Mouse (Mus musculus): ENCODE results near the gene Slc35a2. TPM values are rescaled to one million over a fixed set of nuclear protein-coding genes. Genes with fewer than 3 reads are reported as not detected.
A peak's percentile ranks its signal among the peaks of the same experiment; 100 is the strongest.

Gene Slc35a2
- not detected in 2 replicates for polyA plus RNA-seq (2012; ENCODE audit: insufficient read depth, insufficient read length, low replicate concordance, missing spikeins)

- H3K4me1 ChIP-seq (ENCODE audit: control insufficient read depth, insufficient read depth, low read length): no peaks in the 10 kb centered on the region
- 11% methylated on average over 48 of the region's 49 CpGs for WGBS
- TF ChIP-seq POLR2A (IDR thresholded peaks at IDR 0.05; ENCODE audit: insufficient read depth, low read depth, low read length) (peak; percentile 42), CTCF (IDR thresholded peaks at IDR 0.05; ENCODE audit: insufficient read depth, low read depth, low read length) (no peak)
- H3K4me3 ChIP-seq (ENCODE audit: insufficient read depth, low read depth, low read length): peak within 1 kb of the TSS; percentile 74
- peak within 1 kb of the TSS; percentile 85 for H3K27ac ChIP-seq (ENCODE audit: insufficient read depth, low read depth, low read length)
Measured at GRCm38 (mm10) chrX:7883841-7884567, at the start of gene Slc35a2. Gene Slc35a2, plus strand, starts transcription at chrX:7884028.

- no peaks in the 10 kb centered on the region for H3K4me1 ChIP-seq (ENCODE audit: control insufficient read depth, insufficient read depth, low read length)
- H3K4me3 ChIP-seq (ENCODE audit: insufficient read depth, low read depth, low read length): no peak overlapping the region
- no peak overlapping the region for H3K27ac ChIP-seq (ENCODE audit: insufficient read depth, low read depth, low read length)
- TF ChIP-seq CTCF (IDR thresholded peaks at IDR 0.05; ENCODE audit: insufficient read depth, low read depth, low read length) (no peak), POLR2A (IDR thresholded peaks at IDR 0.05; ENCODE audit: insufficient read depth, low read depth, low read length) (no peak)
- WGBS: 67% methylated on average over 1 of the region's 1 CpGs
Measured at GRCm38 (mm10) chrX:7837146-7837545, 46.7 kb upstream of the Slc35a2 start.

- Histone ChIP-seq H3K4me1 (ENCODE audit: control insufficient read depth, insufficient read depth, low read length) (no peaks in the 10 kb centered on the region), H3K4me3 (ENCODE audit: insufficient read depth, low read depth, low read length) (no peak overlapping the region; the same call in 1 of the 2 replicates), H3K27ac (ENCODE audit: insufficient read depth, low read depth, low read length) (0 out of 2 replicates have a peak overlapping the region, but pooled peaks have one; percentile 51)
- WGBS: 16% methylated on average over 7 of the region's 7 CpGs
- no peak for TF ChIP-seq POLR2A (IDR thresholded peaks at IDR 0.05; ENCODE audit: insufficient read depth, low read depth, low read length)
- no peak for TF ChIP-seq CTCF (IDR thresholded peaks at IDR 0.05; ENCODE audit: insufficient read depth, low read depth, low read length)
Measured at GRCm38 (mm10) chrX:7840842-7841162, 43.0 kb upstream of the Slc35a2 start.

GRCm38 (mm10) chrX:7841163-7842162 lies 42.4 kb upstream of the Slc35a2 start, which contains the start of gene Otud5:
Gene Otud5, plus strand, starts transcription at chrX:7841364.
- 20% methylated on average over 74 of the region's 74 CpGs for WGBS
- H3K27ac ChIP-seq (ENCODE audit: insufficient read depth, low read depth, low read length): peak within 1 kb of the TSS; percentile 98
- TF ChIP-seq POLR2A (IDR thresholded peaks at IDR 0.05; ENCODE audit: insufficient read depth, low read depth, low read length) (no peak), CTCF (IDR thresholded peaks at IDR 0.05; ENCODE audit: insufficient read depth, low read depth, low read length) (no peak)
- no peaks in the 10 kb centered on the region for H3K4me1 ChIP-seq (ENCODE audit: control insufficient read depth, insufficient read depth, low read length)
- H3K4me3 ChIP-seq (ENCODE audit: insufficient read depth, low read depth, low read length): peak within 1 kb of the TSS; percentile 68

- H3K27ac ChIP-seq (ENCODE audit: insufficient read depth, low read depth, low read length): 0 out of 2 replicates have a peak overlapping the region, but pooled peaks have one; percentile 36
- peak overlapping the region; percentile 68 for H3K4me3 ChIP-seq (ENCODE audit: insufficient read depth, low read depth, low read length)
- TF ChIP-seq POLR2A (IDR thresholded peaks at IDR 0.05; ENCODE audit: insufficient read depth, low read depth, low read length) (no peak), CTCF (IDR thresholded peaks at IDR 0.05; ENCODE audit: insufficient read depth, low read depth, low read length) (no peak)
- no peaks in the 10 kb centered on the region for H3K4me1 ChIP-seq (ENCODE audit: control insufficient read depth, insufficient read depth, low read length)
- WGBS: 25% methylated on average over 42 of the region's 42 CpGs
Measured at GRCm38 (mm10) chrX:7842318-7842717, 41.5 kb upstream of the Slc35a2 start.

- TF ChIP-seq CTCF (IDR thresholded peaks at IDR 0.05; ENCODE audit: insufficient read depth, low read depth, low read length): no peak
- no peak for TF ChIP-seq POLR2A (IDR thresholded peaks at IDR 0.05; ENCODE audit: insufficient read depth, low read depth, low read length)
- Histone ChIP-seq H3K4me3 (ENCODE audit: insufficient read depth, low read depth, low read length) (no peak overlapping the region), H3K4me1 (ENCODE audit: control insufficient read depth, insufficient read depth, low read length) (no peaks in the 10 kb centered on the region), H3K27ac (ENCODE audit: insufficient read depth, low read depth, low read length) (no peak overlapping the region)
- WGBS: 33% methylated on average over 2 of the region's 2 CpGs
Measured at GRCm38 (mm10) chrX:7847845-7848244, 36.0 kb upstream of the Slc35a2 start.

- no peak for TF ChIP-seq POLR2A (IDR thresholded peaks at IDR 0.05; ENCODE audit: insufficient read depth, low read depth, low read length)
- no peak for TF ChIP-seq CTCF (IDR thresholded peaks at IDR 0.05; ENCODE audit: insufficient read depth, low read depth, low read length)
- no peak overlapping the region for H3K4me3 ChIP-seq (ENCODE audit: insufficient read depth, low read depth, low read length)
- no peak overlapping the region for H3K27ac ChIP-seq (ENCODE audit: insufficient read depth, low read depth, low read length)
- H3K4me1 ChIP-seq (ENCODE audit: control insufficient read depth, insufficient read depth, low read length): no peaks in the 10 kb centered on the region
- 40% methylated on average over 2 of the region's 2 CpGs for WGBS
Measured at GRCm38 (mm10) chrX:7854578-7854977, 29.2 kb upstream of the Slc35a2 start.

- Histone ChIP-seq H3K4me3 (ENCODE audit: insufficient read depth, low read depth, low read length) (no peak overlapping the region), H3K27ac (ENCODE audit: insufficient read depth, low read depth, low read length) (no peak overlapping the region), H3K4me1 (ENCODE audit: control insufficient read depth, insufficient read depth, low read length) (no peaks in the 10 kb centered on the region)
- WGBS: 82% methylated on average over 3 of the region's 3 CpGs
- no peak for TF ChIP-seq POLR2A (IDR thresholded peaks at IDR 0.05; ENCODE audit: insufficient read depth, low read depth, low read length)
- TF ChIP-seq CTCF (IDR thresholded peaks at IDR 0.05; ENCODE audit: insufficient read depth, low read depth, low read length): no peak
Measured at GRCm38 (mm10) chrX:7859191-7859753, 24.6 kb upstream of the Slc35a2 start.

Data from olfactory bulb, adult 2 months (tissue).